Mouse (Mus musculus) spleen, adult 2 months (tissue): ENCODE data around the gene Rabep1. TPM values are rescaled to one million over a fixed set of nuclear protein-coding genes. Genes with fewer than 3 reads are reported as not detected.
A peak's percentile ranks its signal among the peaks of the same experiment; 100 is the strongest.

Source experiments
- DNase-seq, 2 experiments: peaks; one replicate each; pipeline versions ENCODE4 v3.0.0 to v3.0.0-alpha.2; 2012 to 2021; ENCODE audit warnings: low spot score in 2 of 2, low read depth in 1 of 2
- H3K27ac ChIP-seq: fragments of 200-500 bp; 2 replicates; pipeline ENCODE4 v1.5.1; 2012; ENCODE audit warnings: low read length, inconsistent platforms; ENCODE audit not compliant: insufficient read depth
- H3K27me3 ChIP-seq: fragments of 200-500 bp; 2 replicates; pipeline ENCODE4 v1.6.1; 2012; ENCODE audit warnings: mild to moderate bottlenecking, moderate library complexity, low read length, inconsistent platforms; ENCODE audit not compliant: control insufficient read depth, insufficient read depth
- H3K36me3 ChIP-seq: fragments of 200-500 bp; 2 replicates; pipeline ENCODE4 v1.6.1; 2012; ENCODE audit warnings: mild to moderate bottlenecking, low read length, inconsistent platforms; ENCODE audit not compliant: control insufficient read depth, insufficient read depth
- H3K4me1 ChIP-seq: fragments of 200-500 bp; 2 replicates; pipeline ENCODE4 v1.6.1; 2011; ENCODE audit warnings: inconsistent platforms; ENCODE audit not compliant: control insufficient read depth, insufficient read depth, insufficient read length
- H3K4me3 ChIP-seq: fragments of 200-500 bp; 2 replicates; pipeline ENCODE4 v1.5.1; 2011; ENCODE audit warnings: mild to moderate bottlenecking, inconsistent platforms; ENCODE audit not compliant: insufficient read depth, insufficient read length; ENCODE audit errors: extremely low read depth
- CTCF ChIP-seq: fragments of 200-500 bp; IDR thresholded peaks from 2 replicates; pipeline ENCODE4 v1.5.1; 2011; ENCODE audit warnings: mild to moderate bottlenecking, inconsistent platforms; ENCODE audit not compliant: insufficient read depth, insufficient read length, insufficient replicate concordance; ENCODE audit errors: extremely low read depth
- POLR2A ChIP-seq: fragments of 200-500 bp; IDR thresholded peaks from 2 replicates; pipeline ENCODE4 v1.6.1; 2011; ENCODE audit warnings: low read depth, low read length, inconsistent platforms
- WGBS: fragments of 180-500 bp; shearing (Covaris S2); methylation state at CpG from one replicate; pipeline ENCODE4 v1.1.7; 2018; 5-methylcytosine and 5-hydroxymethylcytosine counted together
- polyA plus RNA-seq: library from polyadenylated mRNA; depleted of rRNA; stranded (reverse); fragments of >200 nt; gene quantifications from 2 replicates; pipeline ENCODE4 v1.2.3, GENCODE M21; 2012

The Rabep1 gene
- polyA plus RNA-seq, 1 experiment = 2.3 TPM

GRCm38 (mm10) chr11:70970560-70971540 lies 126.3 kb downstream of the Rabep1 start:
- peaks cover 8% of the 10 kb centered on the region for H3K36me3 ChIP-seq
- H3K27me3 ChIP-seq = no peaks in the 10 kb centered on the region
- 12% methylated on average over 24 of the region's 24 CpGs for WGBS
- H3K4me1 ChIP-seq = peaks cover 2% of the 10 kb centered on the region; the same call in 1 of the 2 replicates
- TF ChIP-seq POLR2A = no peak
- H3K27ac ChIP-seq = peak overlapping the region; percentile 87
- peak overlapping the region; percentile 71 for H3K4me3 ChIP-seq
- peak in 1 of 2 experiments; percentile 52 for DNase-seq

GRCm38 (mm10) chr11:70972586-70972985 lies 128.0 kb downstream of the Rabep1 start:
- H3K4me1 ChIP-seq = peaks cover 2% of the 10 kb centered on the region; the same call in 1 of the 2 replicates
- H3K27me3 ChIP-seq = no peaks in the 10 kb centered on the region
- no peak for TF ChIP-seq POLR2A
- H3K4me3 ChIP-seq = no peak overlapping the region
- peaks cover 17% of the 10 kb centered on the region for H3K36me3 ChIP-seq
- H3K27ac ChIP-seq = no peak overlapping the region
- DNase-seq = no peak
- WGBS = 98% methylated on average over 1 of the region's 1 CpGs

- H3K4me1 ChIP-seq = no peaks in the 10 kb centered on the region; the same call in 1 of the 2 replicates
- DNase-seq = no peak
- no peak overlapping the region for H3K4me3 ChIP-seq
- 84% methylated on average over 4 of the region's 4 CpGs for WGBS
- H3K27me3 ChIP-seq = no peaks in the 10 kb centered on the region
- peaks cover 26% of the 10 kb centered on the region for H3K36me3 ChIP-seq
- TF ChIP-seq CTCF (no peak), POLR2A (no peak)
- H3K27ac ChIP-seq = no peak overlapping the region
Observed at GRCm38 (mm10) chr11:70973947-70974346, 129.4 kb downstream of the Rabep1 start.

GRCm38 (mm10) chr11:70975193-70975592 lies 130.6 kb downstream of the Rabep1 start:
- no peak for DNase-seq
- no peak for TF ChIP-seq POLR2A
- TF ChIP-seq CTCF = no peak
- WGBS = 84% methylated on average over 2 of the region's 2 CpGs
- Histone ChIP-seq H3K36me3 (peaks cover 33% of the 10 kb centered on the region), H3K27me3 (no peaks in the 10 kb centered on the region), H3K4me1 (no peaks in the 10 kb centered on the region; the same call in 1 of the 2 replicates), H3K27ac (no peak overlapping the region), H3K4me3 (no peak overlapping the region)

GRCm38 (mm10) chr11:70977293-70977692 lies 132.7 kb downstream of the Rabep1 start:
- Histone ChIP-seq H3K27ac (no peak overlapping the region), H3K4me3 (no peak overlapping the region), H3K27me3 (no peaks in the 10 kb centered on the region), H3K36me3 (peaks cover 33% of the 10 kb centered on the region), H3K4me1 (peaks cover 4% of the 10 kb centered on the region)
- 95% methylated on average over 6 of the region's 6 CpGs for WGBS
- TF ChIP-seq CTCF (no peak), POLR2A (no peak)
- DNase-seq = no peak

- no peak for DNase-seq
- no peaks in the 10 kb centered on the region for H3K27me3 ChIP-seq
- H3K4me1 ChIP-seq = peaks cover 4% of the 10 kb centered on the region
- no peak overlapping the region for H3K27ac ChIP-seq
- H3K4me3 ChIP-seq = no peak overlapping the region
- no peak for TF ChIP-seq CTCF
- no peak for TF ChIP-seq POLR2A
- peaks cover 29% of the 10 kb centered on the region for H3K36me3 ChIP-seq
- WGBS = 61% methylated on average over 6 of the region's 6 CpGs
Observed at GRCm38 (mm10) chr11:70980232-70980631, 135.7 kb downstream of the Rabep1 start.
